Mouse (Mus musculus): ENCODE results near the gene Tcstv3.
A peak's percentile ranks its signal among the peaks of the same experiment; 100 is the strongest.
"Not testable (repeated sequence)": the region's sequence is repeated elsewhere in the genome, so short reads cannot be mapped to it uniquely, and the experiment has no call there.

The Tcstv3 gene

GRCm38 (mm10) chr13:120316578-120316977 lies at the start of gene Tcstv3:
Gene Tcstv3 (plus strand): TSS chr13:120316878.
- DNase-seq (ENCODE audit: low spot score in 2 of 2) = not testable (repeated sequence)

- not testable (repeated sequence) for DNase-seq (ENCODE audit: low spot score in 2 of 2)
Measured at GRCm38 (mm10) chr13:120277837-120278236, 38.8 kb upstream of the Tcstv3 start.

DNA sequence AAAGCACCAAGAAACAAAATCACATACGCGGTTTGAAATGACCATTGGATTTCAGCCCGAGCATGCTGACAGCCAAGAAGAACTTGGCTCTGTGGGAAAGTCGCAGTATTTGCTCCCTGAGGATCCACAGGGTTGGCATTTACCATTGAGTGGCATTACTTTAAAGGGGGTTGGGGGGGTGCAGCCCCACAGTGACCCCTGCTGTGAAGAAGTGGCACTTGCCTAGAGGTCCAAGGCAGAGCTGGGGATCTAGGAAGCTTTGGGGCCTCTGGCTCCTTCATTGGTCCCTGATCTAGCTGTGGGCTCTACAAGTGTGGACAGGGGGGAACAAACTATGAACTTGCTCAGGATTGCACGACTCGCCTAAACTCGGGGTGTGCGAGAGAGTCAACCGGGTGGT lies 37.9 kb upstream of the Tcstv3 start:
- DNase-seq (ENCODE audit: low spot score in 2 of 2) = no peak

GRCm38 (mm10) chr13:120299324-120299894 lies 17.3 kb upstream of the Tcstv3 start:
- DNase-seq (ENCODE audit: low spot score in 2 of 2) = no peak

DNA sequence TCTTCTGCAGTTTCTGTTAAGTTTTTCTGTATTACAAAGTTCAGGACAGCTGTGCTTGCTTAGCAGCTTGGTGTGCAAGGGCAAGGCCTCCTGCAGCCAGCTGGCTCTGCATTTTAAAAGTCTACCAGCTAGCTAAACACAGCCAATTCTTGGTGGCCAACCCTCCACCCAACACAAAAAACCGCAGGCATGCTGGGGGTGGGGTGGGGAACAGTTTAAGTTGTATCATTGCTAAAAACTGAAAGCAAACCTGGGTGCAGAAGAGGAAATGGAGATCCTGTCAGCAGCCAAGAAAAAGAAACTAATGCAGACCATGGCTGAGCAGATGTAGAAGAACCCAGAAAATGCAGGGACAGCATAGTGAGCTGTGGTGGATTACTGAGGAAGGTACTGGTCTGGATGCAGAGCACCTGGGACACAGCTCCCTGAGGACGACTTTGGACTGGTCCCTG lies 16.7 kb upstream of the Tcstv3 start, which contains the start of gene BC147527:
Gene BC147527 (plus strand): TSS at position 402 of the 452 bp plus-strand sequence.
- peak in 1 of 2 experiments; percentile 26 for DNase-seq (ENCODE audit: low spot score in 2 of 2)

- DNase-seq (ENCODE audit: low spot score in 2 of 2) = no peak
Measured at GRCm38 (mm10) chr13:120300853-120301252, 15.8 kb upstream of the Tcstv3 start.

DNA sequence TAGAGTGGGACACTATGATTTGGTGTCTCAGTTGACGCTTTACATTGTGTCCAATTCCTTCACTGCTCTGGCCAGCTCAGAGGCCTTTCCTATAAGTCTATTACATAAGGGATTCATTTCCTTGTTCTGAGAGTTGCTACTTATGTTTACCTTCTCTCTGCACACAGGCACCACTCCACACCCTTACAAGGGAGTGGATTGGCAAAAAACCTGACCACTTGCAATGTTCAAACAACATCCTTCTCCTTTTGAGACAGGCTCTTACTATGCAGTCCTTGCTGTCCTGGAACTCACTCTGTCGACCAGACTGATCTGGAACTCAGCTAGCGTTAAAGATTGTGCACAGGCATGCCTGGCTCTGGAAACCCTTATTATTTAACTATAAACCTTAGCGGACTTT lies 5.9 kb upstream of the Tcstv3 start:
- no peak for DNase-seq (ENCODE audit: low spot score in 2 of 2)

GRCm38 (mm10) chr13:120313584-120313983 lies 3.1 kb upstream of the Tcstv3 start:
- DNase-seq (ENCODE audit: low spot score in 2 of 2) = no peak

DNA sequence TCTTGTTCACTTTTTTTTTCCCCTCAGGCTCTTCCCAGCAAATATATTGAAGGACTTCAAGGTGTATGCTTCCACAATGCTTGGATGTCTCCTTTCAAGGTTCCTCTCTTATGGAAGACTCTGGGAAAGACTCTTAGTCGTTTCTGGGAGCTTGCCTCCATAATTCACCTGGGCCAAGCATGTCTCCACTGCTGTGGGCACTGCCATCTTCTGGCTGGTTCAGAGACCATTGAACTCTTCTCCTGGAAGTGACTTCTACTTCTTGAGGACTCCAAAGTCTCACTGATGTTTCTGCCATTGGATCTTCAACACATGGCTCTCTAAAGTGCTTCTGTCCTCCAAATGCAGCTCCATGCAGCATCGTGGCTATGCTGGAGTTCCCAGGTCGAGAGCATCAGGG lies 3.5 kb downstream of the Tcstv3 start:
- no peak for DNase-seq (ENCODE audit: low spot score in 2 of 2)

DNA sequence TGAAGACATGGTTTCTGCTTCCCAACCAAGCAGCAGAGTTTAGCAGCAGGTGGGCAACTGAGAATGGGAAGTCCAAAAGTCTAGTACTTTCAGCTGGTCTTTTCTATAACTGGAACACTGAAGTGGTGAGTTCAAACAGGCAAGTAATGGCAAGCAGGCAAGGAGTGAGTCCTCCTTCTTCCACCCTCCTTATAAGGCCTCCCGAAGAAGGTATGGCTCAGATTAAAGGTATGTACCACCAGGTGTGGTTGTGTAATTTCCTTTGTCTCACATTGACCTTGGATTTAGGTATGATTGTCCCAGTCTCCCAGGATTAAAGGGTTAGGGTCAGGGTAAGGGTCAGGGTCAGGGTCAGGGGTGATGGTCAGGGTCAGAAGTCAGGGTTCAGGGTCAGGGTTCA lies 4.0 kb downstream of the Tcstv3 start:
- no peak for DNase-seq (ENCODE audit: low spot score in 2 of 2)
